Mouse (Mus musculus): ENCODE data around the gene Robo4. TPM values are rescaled to one million over a fixed set of nuclear protein-coding genes. Genes with fewer than 3 reads are reported as not detected.

Gene Robo4
- polyA plus RNA-seq (2012; rRNA removed): 25.4 and 27.6 TPM in 2 replicates

DNA sequence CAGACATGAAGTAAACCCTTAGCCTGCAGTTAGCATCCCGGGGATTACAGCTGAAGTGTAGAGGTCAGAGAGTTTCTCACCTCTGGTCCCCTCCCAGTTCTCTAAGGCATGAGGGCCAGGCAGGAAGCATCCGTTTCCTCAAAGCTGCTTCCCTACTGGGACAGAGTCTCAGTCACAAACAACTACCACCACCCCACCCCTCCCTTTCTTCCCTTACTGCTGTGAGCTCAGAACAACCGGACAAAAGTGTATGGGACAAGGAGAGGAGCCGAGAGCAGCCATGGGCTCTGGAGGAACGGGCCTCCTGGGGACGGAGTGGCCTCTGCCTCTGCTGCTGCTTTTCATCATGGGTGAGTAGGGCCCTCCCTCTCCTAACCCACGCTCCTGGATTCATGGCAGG lies at the start of gene Robo4:
Gene Robo4 (plus strand): TSS at position 96 of the 400 bp plus-strand sequence.
- no peak for TF ChIP-seq CTCF (conservative IDR thresholded peaks at IDR 0.05; ENCODE audit: insufficient read depth, insufficient read length, low read depth, low read length)
- TF ChIP-seq POLR2A (IDR thresholded peaks at IDR 0.05; ENCODE audit: low read depth, low read length): no peak
- no peaks in the 10 kb centered on the region for H3K36me3 ChIP-seq (ENCODE audit: control insufficient read depth, insufficient read depth, low read length)
- no peaks in the 10 kb centered on the region for H3K27me3 ChIP-seq (replicated peaks; ENCODE audit: control insufficient read depth, insufficient read depth, low read length)
- peak; percentile 79 for DNase-seq
- peak within 1 kb of the TSS; percentile 88 for H3K27ac ChIP-seq (ENCODE audit: insufficient read depth, low read depth, low read length)
- H3K4me1 ChIP-seq (ENCODE audit: control insufficient read depth, insufficient read depth, low read length): no peaks in the 10 kb centered on the region
- H3K4me3 ChIP-seq (ENCODE audit: insufficient read depth, low read depth, low read length): peak within 1 kb of the TSS; percentile 58
- 34% methylated on average over 7 of the region's 7 CpGs for WGBS

DNA sequence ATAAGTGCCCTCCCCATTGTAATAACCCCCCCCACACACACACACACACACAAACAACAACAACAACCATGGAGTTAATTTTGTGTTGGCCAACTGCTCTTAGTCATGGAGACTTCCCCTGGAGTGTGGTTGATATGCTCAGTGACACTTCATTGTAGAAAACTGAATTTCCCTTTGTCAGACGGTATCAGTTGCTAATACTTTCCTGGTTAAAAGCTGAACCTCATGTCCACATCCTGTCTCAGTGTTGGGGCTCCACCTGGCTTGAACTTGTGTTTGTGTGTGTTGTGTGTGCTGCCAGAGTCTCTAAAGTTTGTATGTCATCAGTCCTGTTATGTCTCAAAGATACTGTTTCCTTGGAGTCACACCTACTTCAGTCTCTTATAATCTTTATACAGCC lies 47.2 kb upstream of the Robo4 start:
- TF ChIP-seq CTCF (conservative IDR thresholded peaks at IDR 0.05; ENCODE audit: insufficient read depth, insufficient read length, low read depth, low read length): no peak
- TF ChIP-seq POLR2A (IDR thresholded peaks at IDR 0.05; ENCODE audit: low read depth, low read length): no peak
- WGBS: 57% methylated on average over 1 of the region's 1 CpGs

DNA sequence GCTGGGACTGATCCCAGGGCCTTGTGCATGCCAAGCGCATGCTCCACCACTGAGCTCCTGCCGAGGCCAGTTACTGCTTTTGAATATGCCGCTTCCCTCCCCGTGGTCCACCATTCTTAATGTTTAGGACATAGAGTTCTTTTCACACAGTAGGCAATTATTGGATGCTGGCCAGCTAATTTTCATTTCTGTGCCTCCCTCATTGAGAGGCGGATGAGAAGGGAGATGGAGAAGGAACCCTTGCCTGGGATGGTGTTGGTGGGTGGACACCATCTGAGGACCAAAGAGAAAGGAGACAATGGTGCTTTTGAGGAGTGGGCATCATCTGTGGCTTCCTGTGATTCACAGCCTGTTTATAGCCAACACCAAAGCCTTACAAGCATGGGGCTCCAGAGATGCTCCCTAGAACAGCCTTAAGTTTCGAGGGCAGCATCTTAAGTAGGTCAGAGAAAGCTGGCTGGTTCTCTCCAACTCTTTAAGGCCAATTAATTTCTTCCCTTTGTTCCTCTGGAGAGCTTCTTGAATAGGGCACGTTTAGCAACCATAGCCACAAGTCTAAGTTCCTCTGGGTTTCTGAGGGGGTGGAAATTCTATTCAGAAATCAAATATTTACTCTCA lies 42.9 kb upstream of the Robo4 start:
- TF ChIP-seq CTCF (conservative IDR thresholded peaks at IDR 0.05; ENCODE audit: insufficient read depth, insufficient read length, low read depth, low read length) (no peak), POLR2A (IDR thresholded peaks at IDR 0.05; ENCODE audit: low read depth, low read length) (no peak)
- no peak overlapping the region for H3K4me3 ChIP-seq (ENCODE audit: insufficient read depth, low read depth, low read length)
- no peak overlapping the region for H3K27ac ChIP-seq (ENCODE audit: insufficient read depth, low read depth, low read length)
- DNase-seq: no peak
- H3K4me1 ChIP-seq (ENCODE audit: control insufficient read depth, insufficient read depth, low read length): peaks cover 4% of the 10 kb centered on the region; the same call in 1 of the 2 replicates
- H3K27me3 ChIP-seq (replicated peaks; ENCODE audit: control insufficient read depth, insufficient read depth, low read length): no peaks in the 10 kb centered on the region
- H3K36me3 ChIP-seq (ENCODE audit: control insufficient read depth, insufficient read depth, low read length): no peaks in the 10 kb centered on the region
- WGBS: 85% methylated on average over 7 of the region's 7 CpGs

More for the DNA sequence above, 47.2 kb upstream of the Robo4 start:
- Histone ChIP-seq H3K4me3 (ENCODE audit: insufficient read depth, low read depth, low read length) (no peak overlapping the region), H3K36me3 (ENCODE audit: control insufficient read depth, insufficient read depth, low read length) (no peaks in the 10 kb centered on the region), H3K4me1 (ENCODE audit: control insufficient read depth, insufficient read depth, low read length) (no peaks in the 10 kb centered on the region), H3K27ac (ENCODE audit: insufficient read depth, low read depth, low read length) (no peak overlapping the region), H3K27me3 (replicated peaks; ENCODE audit: control insufficient read depth, insufficient read depth, low read length) (no peaks in the 10 kb centered on the region)
- no peak for DNase-seq

DNA sequence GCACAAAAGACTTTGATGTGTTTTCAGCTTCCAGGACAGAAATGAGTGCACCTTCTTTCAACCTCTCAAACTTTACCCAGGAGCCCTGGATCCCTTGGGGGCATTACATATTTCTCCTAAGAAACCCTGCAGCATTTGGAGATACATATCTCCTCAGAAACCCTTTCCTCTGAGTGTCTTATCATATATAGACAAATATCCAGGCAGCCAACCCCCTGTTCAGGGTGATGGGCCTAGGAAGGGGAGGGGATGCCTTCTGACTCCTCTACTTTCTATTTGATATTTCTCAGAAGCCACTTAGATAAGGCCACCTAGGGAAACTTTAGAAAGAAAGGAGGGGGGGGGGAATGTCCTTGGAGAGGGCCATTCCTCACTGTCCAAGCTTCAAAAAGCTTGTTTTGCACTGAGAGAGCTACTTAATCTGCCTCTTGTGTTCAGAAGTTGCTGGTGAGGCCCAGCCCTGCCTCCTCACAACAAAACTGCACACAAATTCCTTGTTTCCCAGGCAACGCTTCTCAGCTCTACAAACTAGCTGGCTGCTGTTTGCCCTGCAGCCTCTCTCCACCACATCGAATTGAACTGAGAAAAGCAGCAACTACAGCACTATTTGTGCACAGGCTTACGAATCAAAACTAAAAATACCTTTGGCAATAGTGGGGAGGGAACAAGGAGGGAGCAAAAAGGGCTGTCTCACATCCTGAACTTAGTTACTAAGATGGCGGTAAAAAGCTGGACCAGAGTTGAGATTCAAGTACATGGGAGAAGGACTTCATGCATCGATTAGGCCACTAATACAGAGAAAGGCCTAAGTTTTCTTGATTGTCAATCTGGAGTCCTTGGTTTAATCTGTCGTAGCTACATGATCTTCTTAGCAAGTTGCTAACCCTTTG lies 42.1 kb upstream of the Robo4 start:
- WGBS: 54% methylated on average over 6 of the region's 6 CpGs
- H3K27ac ChIP-seq (ENCODE audit: insufficient read depth, low read depth, low read length): peak overlapping the region; percentile 47; the same call in 1 of the 2 replicates

DNA sequence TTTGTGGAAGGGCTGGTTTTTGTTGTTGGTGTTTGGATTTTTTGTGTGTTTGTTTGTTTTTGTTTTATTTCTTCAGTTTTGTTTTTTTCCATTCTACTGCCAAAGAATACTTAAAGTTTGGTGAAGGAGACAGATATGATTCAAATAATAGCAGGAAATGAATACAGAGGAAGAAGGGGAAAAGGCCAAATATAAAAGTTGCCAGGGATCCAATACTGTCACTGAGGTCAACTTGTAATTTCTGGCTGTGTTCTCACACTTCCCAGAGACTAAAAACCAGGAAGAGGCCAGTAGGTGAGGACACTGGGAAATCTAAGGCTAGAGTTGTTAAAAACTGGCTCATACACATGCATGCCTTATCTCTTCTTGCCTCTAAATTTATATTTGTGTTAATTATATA lies 39.6 kb upstream of the Robo4 start:
- peak; percentile 71 for DNase-seq
- peaks cover 4% of the 10 kb centered on the region; the same call in 1 of the 2 replicates for H3K4me1 ChIP-seq (ENCODE audit: control insufficient read depth, insufficient read depth, low read length)
- no peak overlapping the region for H3K4me3 ChIP-seq (ENCODE audit: insufficient read depth, low read depth, low read length)
- TF ChIP-seq CTCF (conservative IDR thresholded peaks at IDR 0.05; ENCODE audit: insufficient read depth, insufficient read length, low read depth, low read length): no peak
- no peak for TF ChIP-seq POLR2A (IDR thresholded peaks at IDR 0.05; ENCODE audit: low read depth, low read length)
- H3K36me3 ChIP-seq (ENCODE audit: control insufficient read depth, insufficient read depth, low read length): no peaks in the 10 kb centered on the region
- H3K27ac ChIP-seq (ENCODE audit: insufficient read depth, low read depth, low read length): no peak overlapping the region
- H3K27me3 ChIP-seq (replicated peaks; ENCODE audit: control insufficient read depth, insufficient read depth, low read length): no peaks in the 10 kb centered on the region

More for the DNA sequence above, 42.1 kb upstream of the Robo4 start:
- TF ChIP-seq CTCF (conservative IDR thresholded peaks at IDR 0.05; ENCODE audit: insufficient read depth, insufficient read length, low read depth, low read length) (no peak), POLR2A (IDR thresholded peaks at IDR 0.05; ENCODE audit: low read depth, low read length) (no peak)
- no peaks in the 10 kb centered on the region for H3K36me3 ChIP-seq (ENCODE audit: control insufficient read depth, insufficient read depth, low read length)
- peaks cover 4% of the 10 kb centered on the region; the same call in 1 of the 2 replicates for H3K4me1 ChIP-seq (ENCODE audit: control insufficient read depth, insufficient read depth, low read length)
- no peak overlapping the region for H3K4me3 ChIP-seq (ENCODE audit: insufficient read depth, low read depth, low read length)
- peak; percentile 34 for DNase-seq
- H3K27me3 ChIP-seq (replicated peaks; ENCODE audit: control insufficient read depth, insufficient read depth, low read length): no peaks in the 10 kb centered on the region

DNA sequence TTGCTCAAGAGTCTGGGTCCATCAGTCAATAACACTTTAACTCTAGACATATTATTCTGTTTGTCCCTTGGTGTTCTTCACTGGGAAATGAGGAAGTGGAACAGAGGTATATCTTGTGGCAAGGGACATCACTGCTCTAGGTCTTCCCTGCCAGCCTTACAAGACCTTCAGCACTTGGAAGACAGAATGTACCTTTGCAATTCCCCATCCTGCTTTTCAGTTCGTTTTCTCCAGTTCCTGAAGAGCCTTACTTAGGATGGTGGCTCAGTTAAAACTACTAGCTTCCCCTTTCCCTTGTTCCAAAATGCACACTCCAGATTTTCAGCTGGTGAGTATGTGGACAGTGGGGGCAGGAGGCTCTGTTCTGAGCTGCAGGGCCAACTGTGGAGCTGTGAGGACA lies 38.8 kb upstream of the Robo4 start:
- no peaks in the 10 kb centered on the region for H3K27me3 ChIP-seq (replicated peaks; ENCODE audit: control insufficient read depth, insufficient read depth, low read length)
- H3K4me3 ChIP-seq (ENCODE audit: insufficient read depth, low read depth, low read length): no peak overlapping the region
- no peaks in the 10 kb centered on the region for H3K36me3 ChIP-seq (ENCODE audit: control insufficient read depth, insufficient read depth, low read length)
- DNase-seq: no peak
- H3K4me1 ChIP-seq (ENCODE audit: control insufficient read depth, insufficient read depth, low read length): peaks cover 4% of the 10 kb centered on the region; the same call in 1 of the 2 replicates
- WGBS: 50% methylated on average over 1 of the region's 1 CpGs
- no peak for TF ChIP-seq CTCF (conservative IDR thresholded peaks at IDR 0.05; ENCODE audit: insufficient read depth, insufficient read length, low read depth, low read length)
- TF ChIP-seq POLR2A (IDR thresholded peaks at IDR 0.05; ENCODE audit: low read depth, low read length): no peak
- H3K27ac ChIP-seq (ENCODE audit: insufficient read depth, low read depth, low read length): no peak overlapping the region

DNA sequence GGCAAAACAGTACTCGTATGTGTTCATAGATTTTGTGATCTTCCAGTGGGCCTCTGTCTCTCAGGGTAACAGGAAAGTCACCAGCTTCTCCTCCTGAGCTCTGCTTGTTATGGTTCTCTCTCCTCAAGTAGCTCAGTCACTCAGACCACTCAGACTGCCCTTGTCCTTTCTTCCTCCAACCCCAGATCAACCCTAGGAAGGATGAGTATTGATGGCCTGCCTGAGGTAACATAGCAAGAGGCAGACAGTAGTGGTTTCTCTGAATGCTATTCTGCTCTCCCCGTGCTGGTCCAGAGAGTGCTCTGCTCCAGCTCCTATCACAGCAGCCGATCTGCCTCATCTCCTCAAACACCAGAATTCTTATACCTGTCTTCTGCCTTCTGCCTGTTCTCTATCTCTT lies 38.1 kb upstream of the Robo4 start:
- H3K27ac ChIP-seq (ENCODE audit: insufficient read depth, low read depth, low read length): peak overlapping the region; percentile 50; the same call in 1 of the 2 replicates
- H3K27me3 ChIP-seq (replicated peaks; ENCODE audit: control insufficient read depth, insufficient read depth, low read length): no peaks in the 10 kb centered on the region
- peaks cover 4% of the 10 kb centered on the region; the same call in 1 of the 2 replicates for H3K4me1 ChIP-seq (ENCODE audit: control insufficient read depth, insufficient read depth, low read length)
- TF ChIP-seq POLR2A (IDR thresholded peaks at IDR 0.05; ENCODE audit: low read depth, low read length) (no peak), CTCF (conservative IDR thresholded peaks at IDR 0.05; ENCODE audit: insufficient read depth, insufficient read length, low read depth, low read length) (no peak)
- H3K36me3 ChIP-seq (ENCODE audit: control insufficient read depth, insufficient read depth, low read length): no peaks in the 10 kb centered on the region
- no peak for DNase-seq
- no peak overlapping the region for H3K4me3 ChIP-seq (ENCODE audit: insufficient read depth, low read depth, low read length)
- WGBS: 77% methylated on average over 3 of the region's 3 CpGs

All from kidney, adult 2 months (tissue).